ENCODE assay signal across 9 mouse cellular contexts in the genomic region with DNA sequence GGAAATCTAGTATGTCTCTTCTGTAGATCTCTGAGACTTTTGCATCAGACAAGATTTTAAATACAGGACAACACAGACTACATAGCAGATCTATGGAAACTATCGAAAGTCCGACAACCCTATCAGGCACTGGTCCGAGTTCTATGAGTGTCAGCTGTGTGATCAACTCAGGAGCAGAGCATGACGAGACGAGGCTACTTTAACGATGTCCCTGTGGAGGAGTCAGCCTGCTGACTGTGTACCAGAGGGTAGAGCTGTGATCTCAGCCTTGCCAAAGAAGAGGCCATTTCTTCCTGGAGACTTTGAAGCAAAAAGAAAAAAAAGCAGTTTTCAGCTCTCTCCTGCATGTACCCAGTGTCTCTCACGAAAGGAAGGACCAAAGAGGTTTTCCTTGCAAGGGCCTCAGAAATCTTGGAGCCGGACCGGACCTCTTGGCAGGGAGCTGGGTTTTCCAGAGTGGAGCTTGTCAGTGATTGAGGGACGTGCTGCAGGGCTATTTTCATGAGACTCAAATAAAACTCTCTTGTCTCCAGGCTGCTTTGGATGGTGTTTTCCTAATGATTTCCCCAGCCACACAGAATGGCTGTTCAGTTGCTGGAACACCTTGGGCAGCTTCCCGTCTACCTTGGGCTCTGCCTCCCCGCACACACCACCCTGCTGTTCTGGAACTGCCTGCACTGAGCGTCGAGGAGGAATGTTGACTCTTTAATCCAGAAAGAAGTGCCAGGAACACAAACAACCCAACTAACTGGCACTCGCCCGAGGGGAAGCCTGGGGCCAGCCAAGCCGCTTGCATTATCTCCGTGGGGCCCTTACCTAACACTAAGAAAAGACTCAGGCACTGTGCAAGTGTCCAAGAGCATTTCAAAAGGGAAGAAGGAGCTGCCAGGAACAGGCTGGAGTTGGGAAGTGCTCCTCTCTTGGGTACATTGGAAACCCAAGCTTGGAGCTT. TPM values are rescaled to one million over a fixed set of nuclear protein-coding genes. Genes with fewer than 3 reads are reported as not detected.
A peak's percentile ranks its signal among the peaks of the same experiment; 100 is the strongest.
DNase-seq lines count a peak whose midpoint lies in the region; ATAC-seq lines count a peak whose summit lies in the region.
"Had no signal": no experiment of that assay in that cellular context is flagged by ENCODE, and none has a peak within 500 bp of the region (broad histone marks: within the 10 kb centered on the region; RNA-seq: fewer than 3 reads in every experiment).

No protein-coding gene starts in this region.

- H3K4me3 ChIP-seq in limb, embryonic 13.5 days: no peak overlapping the region
- H3K4me3 ChIP-seq: megakaryocyte, embryonic 14.5 days had no signal

- ATAC-seq in limb, embryonic 13.5 days (ENCODE audit: low FRiP score, low read depth): peak; percentile 52
- ATAC-seq in megakaryocyte-erythroid progenitor cell, adult 5-6 weeks (replicated peaks; ENCODE audit: low FRiP score, low TSS enrichment, poor library complexity, severe bottlenecking): no peak

- H3K9ac ChIP-seq in limb, embryonic 13.5 days: no peak overlapping the region

- H3K4me1 ChIP-seq in limb, embryonic 13.5 days: peaks cover 63% of the 10 kb centered on the region
- H3K4me1 ChIP-seq: megakaryocyte, embryonic 14.5 days had no signal

- peak overlapping the region; percentile 86 for H3K27ac ChIP-seq in limb, embryonic 13.5 days

- 42% methylated on average over 18 of the region's 18 CpGs for whole genome bisulfite sequencing in limb, embryonic 13.5 days

- intact Hi-C loops in left cerebral cortex, postnatal 4 days (cut with DNase I): no loop called here

- no peaks in the 10 kb centered on the region for H3K9me3 ChIP-seq in limb, embryonic 13.5 days

- DNase-seq in adrenal gland, adult 2 months: peak; percentile 49
- no peak for DNase-seq in adrenal gland, adult 18-20 months (ENCODE audit: low spot score in 2 of 2)
- peak; percentile 10 for DNase-seq in left cerebral cortex, postnatal 4 days
- no peak for DNase-seq in left cerebral cortex, adult 8-10 months (ENCODE audit: low spot score in 2 of 2)
- DNase-seq in gastrocnemius, postnatal 10 days: peak; percentile 52
- DNase-seq in thymus, postnatal 0 days (ENCODE audit: low spot score): no peak

- peak overlapping the region; percentile 21 for H3K4me2 ChIP-seq in limb, embryonic 13.5 days (replicated peaks)

- no peaks in the 10 kb centered on the region for H3K27me3 ChIP-seq in limb, embryonic 13.5 days

- H3K36me3 ChIP-seq in limb, embryonic 13.5 days: no peaks in the 10 kb centered on the region

RNA-seq across cellular contexts. Expression of a gene that starts 32.1 kb away (rescaled TPM):
- total RNA-seq in adrenal gland, adult 2 months (2021): 1 to 10 TPM; 4.3 to 4.7 TPM
- 1.7 and 2.0 TPM in 2 replicates for polyA plus RNA-seq in adrenal gland, adult 2 months (2012; rRNA removed)
- 1 to 10 TPM; 2.8 to 8.0 TPM for total RNA-seq in adrenal gland, adult 18-20 months (2021)
- total RNA-seq in left cerebral cortex, postnatal 4 days (2021): 1 to 10 TPM; 1.6 to 2.3 TPM
- total RNA-seq in left cerebral cortex, adult 8-10 months (2022): 1 to 10 TPM; 5.5 to 8.1 (median 6.7) TPM
- 10 to 100 TPM; 15.9 to 17.5 TPM for total RNA-seq in gastrocnemius, postnatal 10 days (2021)
- polyA plus RNA-seq in limb, embryonic 13.5 days (2015; fragmentation: Nextera tagmentation; extraction: Ambion mirVana): 3.9 and 4.7 TPM in 2 replicates
- not detected in 2 replicates for total RNA-seq in megakaryocyte-erythroid progenitor cell, adult 5-6 weeks (2014; fragmentation: Nextera tagmentation)
- total RNA-seq in megakaryocyte-erythroid progenitor cell, adult 5-6 weeks (2017): not detected in 2 replicates
- polyA plus RNA-seq in thymus, postnatal 0 days (2015; fragmentation: Nextera tagmentation; extraction: Ambion mirVana): 0.22 and 1.1 TPM in 2 replicates

RNA-seq across cellular contexts. Expression of a gene that starts 39.5 kb away (rescaled TPM):
- 10 to 100 TPM; 29.1 to 46.0 TPM for total RNA-seq in adrenal gland, adult 2 months (2021)
- 0.67 and 1.9 TPM in 2 replicates for polyA plus RNA-seq in adrenal gland, adult 2 months (2012; rRNA removed)
- 10 to 100 TPM; 43.6 to 51.2 TPM for total RNA-seq in adrenal gland, adult 18-20 months (2021)
- 10 to 100 TPM; 28.1 to 29.2 TPM for total RNA-seq in left cerebral cortex, postnatal 4 days (2021)
- total RNA-seq in left cerebral cortex, adult 8-10 months (2022): 10 to 100 TPM; 23.0 to 30.8 (median 28.4) TPM
- 10 to 100 TPM; 14.5 to 14.8 TPM for total RNA-seq in gastrocnemius, postnatal 10 days (2021)
- 40.3 and 44.6 TPM in 2 replicates for polyA plus RNA-seq in limb, embryonic 13.5 days (2015; fragmentation: Nextera tagmentation; extraction: Ambion mirVana)
- 47.9 and 66.4 TPM in 2 replicates for total RNA-seq in megakaryocyte-erythroid progenitor cell, adult 5-6 weeks (2014; fragmentation: Nextera tagmentation)
- total RNA-seq in megakaryocyte-erythroid progenitor cell, adult 5-6 weeks (2017): 151 and 190 TPM in 2 replicates
- 26.8 and 33.9 TPM in 2 replicates for polyA plus RNA-seq in thymus, postnatal 0 days (2015; fragmentation: Nextera tagmentation; extraction: Ambion mirVana)

RNA-seq across cellular contexts. Expression of a gene that starts 39.8 kb away (rescaled TPM):
- total RNA-seq in adrenal gland, adult 2 months (2021): 10 to 100 TPM; 16.2 to 18.7 TPM
- 62.7 and 69.8 TPM in 2 replicates for polyA plus RNA-seq in adrenal gland, adult 2 months (2012; rRNA removed)
- total RNA-seq in adrenal gland, adult 18-20 months (2021): 10 to 100 TPM; 15.9 to 18.8 TPM
- total RNA-seq in left cerebral cortex, postnatal 4 days (2021): 1 to 10 TPM; 5.4 to 6.1 TPM
- total RNA-seq in left cerebral cortex, adult 8-10 months (2022): 1 to 10 TPM; 5.7 to 7.7 (median 6.7) TPM
- total RNA-seq in gastrocnemius, postnatal 10 days (2021): 10 to 100 TPM; 24.8 to 25.5 TPM
- polyA plus RNA-seq in limb, embryonic 13.5 days (2015; fragmentation: Nextera tagmentation; extraction: Ambion mirVana): 4.5 and 5.2 TPM in 2 replicates
- 9.1 and 34.1 TPM in 2 replicates for total RNA-seq in megakaryocyte-erythroid progenitor cell, adult 5-6 weeks (2014; fragmentation: Nextera tagmentation)
- total RNA-seq in megakaryocyte-erythroid progenitor cell, adult 5-6 weeks (2017): 26.6 and 28.8 TPM in 2 replicates
- 14.4 and 15.4 TPM in 2 replicates for polyA plus RNA-seq in thymus, postnatal 0 days (2015; fragmentation: Nextera tagmentation; extraction: Ambion mirVana)

Comparison
In these comparisons a context has a peak if more than half of its experiments do, and no peak if none do; other contexts are left out.
1. DNase-seq: peak in adrenal gland, adult 2 months (single experiment), left cerebral cortex, postnatal 4 days (single experiment) and gastrocnemius, postnatal 10 days (single experiment); none in adrenal gland, adult 18-20 months (0 of 2), left cerebral cortex, adult 8-10 months (0 of 2) and thymus, postnatal 0 days (single experiment).